Mouse (Mus musculus) midbrain, embryonic 13.5 days (tissue): ENCODE measurements around the gene Itgb5. TPM values are rescaled to one million over a fixed set of nuclear protein-coding genes. Genes with fewer than 3 reads are reported as not detected.

Source experiments
- ATAC-seq: fragments of 200-750 bp; cut with Nextera tagmentation; 2 replicates; pipeline ENCODE4 v1.8.0; 2017; ENCODE audit warnings: mild to moderate bottlenecking, moderate TSS enrichment, moderate library complexity
- H3K27ac ChIP-seq: fragments of 300-500 bp; sonication (generic); 2 replicates; pipeline ENCODE4 v1.5.1; 2015; ENCODE audit warnings: inconsistent platforms, mild to moderate bottlenecking, moderate library complexity
- H3K27me3 ChIP-seq: fragments of 300-500 bp; sonication (generic); 2 replicates; pipeline ENCODE4 v1.6.1; 2015; ENCODE audit warnings: mild to moderate bottlenecking, inconsistent platforms
- H3K36me3 ChIP-seq: fragments of 300-500 bp; sonication (generic); 2 replicates; pipeline ENCODE4 v1.6.1; 2015; ENCODE audit warnings: mild to moderate bottlenecking, inconsistent platforms
- H3K4me1 ChIP-seq: fragments of 300-500 bp; sonication (generic); replicated peaks from 2 replicates; pipeline ENCODE4 v1.6.1; 2015; ENCODE audit warnings: inconsistent platforms
- H3K4me2 ChIP-seq: fragments of 300-500 bp; sonication (generic); replicated peaks from 2 replicates; pipeline ENCODE4 v1.6.1; 2015; ENCODE audit warnings: moderate library complexity, mild to moderate bottlenecking, inconsistent platforms
- H3K4me3 ChIP-seq: fragments of 300-500 bp; sonication (generic); replicated peaks from 2 replicates; pipeline ENCODE4 v1.5.1; 2015; ENCODE audit warnings: mild to moderate bottlenecking, inconsistent platforms
- H3K9ac ChIP-seq: fragments of 300-500 bp; sonication (generic); replicated peaks from 2 replicates; pipeline ENCODE4 v1.6.1; 2015; ENCODE audit warnings: mild to moderate bottlenecking, inconsistent platforms
- H3K9me3 ChIP-seq: fragments of 300-500 bp; sonication (generic); 2 replicates; pipeline ENCODE4 v1.6.1; 2016; ENCODE audit warnings: mild to moderate bottlenecking, inconsistent platforms
- WGBS: fragments of 180-500 bp; shearing (Covaris S2); methylation state at CpG from one replicate; pipeline ENCODE4 v1.1.7; 2015; 5-methylcytosine and 5-hydroxymethylcytosine counted together
- polyA plus RNA-seq: library from polyadenylated mRNA; unstranded; fragments of >200 nt; fragmentation: Nextera tagmentation; extraction: Ambion mirVana; gene quantifications from 2 replicates; pipeline ENCODE4 v1.2.1, GENCODE M21; 2015

The Itgb5 gene
- polyA plus RNA-seq, 1 experiment from 2014 or later, result 10.3 TPM

DNA sequence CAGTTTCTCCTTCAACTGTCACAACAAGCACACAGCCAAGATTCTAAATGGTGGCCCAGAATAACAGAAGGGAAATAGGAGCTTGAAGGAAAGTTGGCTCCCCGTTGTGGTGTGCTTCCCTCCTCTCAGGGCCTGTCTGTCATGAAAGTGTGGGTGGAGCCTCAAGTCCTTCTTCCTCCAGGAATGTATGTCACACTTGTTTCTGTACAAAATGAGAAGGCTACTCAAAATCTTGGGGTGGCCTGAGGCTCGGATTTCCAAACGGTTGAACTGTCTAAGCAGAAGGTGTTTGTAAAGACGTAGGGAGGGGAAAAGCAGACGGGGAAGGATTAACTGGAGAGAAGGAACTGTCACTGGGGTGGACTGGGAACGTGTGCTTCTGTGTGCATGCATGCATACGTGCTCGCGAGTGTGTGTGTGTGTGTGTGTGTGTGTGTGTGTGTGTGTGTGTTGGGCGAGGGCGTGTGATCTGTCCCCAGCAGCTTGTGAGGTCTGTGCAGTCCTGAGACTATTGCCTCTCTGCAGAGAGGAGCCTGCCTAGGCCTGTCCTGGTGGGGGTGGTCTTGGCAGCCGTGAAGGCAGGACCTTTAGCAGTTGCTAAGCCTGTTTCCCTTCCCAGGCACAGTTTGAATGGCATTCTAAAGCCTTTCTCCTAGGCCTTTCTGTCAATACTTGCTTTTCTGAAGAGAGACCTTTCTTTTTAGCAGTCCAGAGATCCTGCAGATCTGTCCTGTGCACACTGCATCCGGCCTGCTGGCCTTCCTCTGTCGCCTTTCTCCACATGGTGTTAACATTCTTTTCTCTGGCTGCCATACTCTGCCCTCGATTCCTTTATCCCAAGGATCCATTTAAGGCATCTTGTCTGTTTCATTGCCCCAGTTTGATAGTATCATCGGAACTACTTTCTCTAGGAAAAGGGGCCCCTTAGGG, 53.8 kb downstream of the Itgb5 start:
- no peak overlapping the region for H3K4me3 ChIP-seq
- no peak overlapping the region for H3K4me2 ChIP-seq
- ATAC-seq, result peak; percentile 75; the same call in 1 of the 2 replicates
- peak overlapping the region; percentile 54; the same call in 1 of the 2 replicates for H3K27ac ChIP-seq
- peaks cover 21% of the 10 kb centered on the region for H3K4me1 ChIP-seq
- H3K9ac ChIP-seq, result no peak overlapping the region
- 29% methylated on average over 15 of the region's 16 CpGs for WGBS
- no peaks in the 10 kb centered on the region for H3K27me3 ChIP-seq
- H3K9me3 ChIP-seq, result no peaks in the 10 kb centered on the region
- H3K36me3 ChIP-seq, result no peaks in the 10 kb centered on the region

DNA sequence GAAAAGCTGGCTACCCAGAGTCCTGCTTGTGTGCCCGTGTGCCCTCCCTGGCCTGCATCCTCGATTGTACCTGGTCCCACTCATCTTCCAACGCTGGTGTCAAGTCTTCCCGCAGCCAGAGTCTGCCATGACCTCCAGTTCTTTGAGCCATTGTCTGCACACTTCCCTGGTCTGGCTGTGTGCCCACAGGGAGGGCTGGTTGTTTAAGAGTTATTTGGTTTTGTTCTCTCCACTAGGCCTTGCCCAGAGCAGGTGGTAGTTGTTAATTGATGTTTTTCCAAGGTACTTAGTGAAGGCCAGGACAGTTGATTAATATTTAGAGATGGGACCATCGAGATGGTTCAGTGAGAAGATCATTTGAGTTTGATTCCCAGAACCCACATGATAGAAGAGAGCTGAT, 54.7 kb downstream of the Itgb5 start:
- no peaks in the 10 kb centered on the region for H3K9me3 ChIP-seq
- H3K4me1 ChIP-seq, result peaks cover 14% of the 10 kb centered on the region
- H3K36me3 ChIP-seq, result no peaks in the 10 kb centered on the region
- no peak for ATAC-seq
- 65% methylated on average over 5 of the region's 5 CpGs for WGBS
- H3K27me3 ChIP-seq, result no peaks in the 10 kb centered on the region
- H3K27ac ChIP-seq, result peak overlapping the region; percentile 54; the same call in 1 of the 2 replicates
- no peak overlapping the region for H3K4me2 ChIP-seq
- H3K4me3 ChIP-seq, result no peak overlapping the region
- H3K9ac ChIP-seq, result no peak overlapping the region

DNA sequence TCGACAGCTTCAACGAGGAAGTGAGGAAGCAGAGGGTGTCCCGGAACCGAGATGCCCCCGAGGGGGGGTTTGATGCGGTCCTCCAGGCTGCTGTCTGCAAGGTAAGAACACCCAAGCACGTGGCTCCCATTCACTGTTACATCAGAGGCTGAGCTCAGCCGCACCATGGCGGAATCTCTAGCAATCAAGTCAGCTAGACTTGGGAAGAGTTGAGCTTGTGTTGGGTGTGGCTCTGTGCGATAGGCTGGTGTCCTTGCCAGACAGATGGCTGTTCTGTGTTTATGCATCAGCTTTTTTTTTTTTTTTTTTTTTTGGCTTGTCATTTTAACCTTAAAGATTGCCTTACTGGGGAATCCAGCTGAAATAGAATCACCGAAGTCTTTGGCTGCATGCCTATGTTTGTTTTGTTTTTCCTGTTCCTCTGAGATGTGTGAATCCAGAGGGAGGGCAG, 55.6 kb downstream of the Itgb5 start:
- Histone ChIP-seq H3K4me1 (peaks cover 14% of the 10 kb centered on the region), H3K36me3 (no peaks in the 10 kb centered on the region), H3K9me3 (no peaks in the 10 kb centered on the region), H3K27me3 (no peaks in the 10 kb centered on the region), H3K27ac (no peak overlapping the region), H3K4me3 (no peak overlapping the region), H3K9ac (no peak overlapping the region), H3K4me2 (no peak overlapping the region)
- WGBS, result 94% methylated on average over 11 of the region's 11 CpGs
- no peak for ATAC-seq

DNA sequence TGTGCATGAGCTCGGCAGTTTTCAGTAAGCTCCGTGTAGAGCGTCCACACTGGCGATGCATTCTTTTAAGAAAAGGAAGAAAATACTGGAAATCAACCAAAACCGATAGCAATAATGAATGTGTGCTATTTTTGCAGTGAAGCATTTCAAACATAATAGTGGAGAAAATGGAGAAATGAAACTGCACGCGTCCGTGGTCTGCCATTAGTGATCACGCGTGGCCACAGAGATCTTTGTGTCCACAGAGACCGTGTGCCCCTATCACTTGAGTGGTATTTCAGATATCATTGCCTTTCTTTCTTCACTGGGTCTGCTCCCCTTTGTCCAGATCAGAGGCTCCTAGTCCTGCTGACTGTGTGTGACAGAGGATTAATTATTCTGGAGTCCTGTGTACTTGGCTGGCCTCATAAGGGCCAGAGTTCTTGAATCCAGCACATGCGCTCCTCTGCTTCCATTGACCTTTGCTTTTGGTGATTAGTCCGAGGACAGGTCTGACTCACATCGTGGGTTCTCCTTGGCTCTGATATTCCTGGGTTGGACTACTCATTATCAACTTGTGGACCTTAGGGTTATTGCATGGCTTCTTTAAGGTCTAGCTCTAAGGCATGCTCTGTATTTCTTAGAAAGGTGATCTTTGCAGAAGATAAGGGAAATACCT, 56.3 kb downstream of the Itgb5 start:
- Histone ChIP-seq H3K4me2 (no peak overlapping the region), H3K27ac (no peak overlapping the region), H3K4me1 (peaks cover 14% of the 10 kb centered on the region), H3K4me3 (no peak overlapping the region), H3K9ac (no peak overlapping the region), H3K9me3 (no peaks in the 10 kb centered on the region), H3K27me3 (no peaks in the 10 kb centered on the region), H3K36me3 (no peaks in the 10 kb centered on the region)
- ATAC-seq, result no peak
- WGBS, result 90% methylated on average over 14 of the region's 14 CpGs

DNA sequence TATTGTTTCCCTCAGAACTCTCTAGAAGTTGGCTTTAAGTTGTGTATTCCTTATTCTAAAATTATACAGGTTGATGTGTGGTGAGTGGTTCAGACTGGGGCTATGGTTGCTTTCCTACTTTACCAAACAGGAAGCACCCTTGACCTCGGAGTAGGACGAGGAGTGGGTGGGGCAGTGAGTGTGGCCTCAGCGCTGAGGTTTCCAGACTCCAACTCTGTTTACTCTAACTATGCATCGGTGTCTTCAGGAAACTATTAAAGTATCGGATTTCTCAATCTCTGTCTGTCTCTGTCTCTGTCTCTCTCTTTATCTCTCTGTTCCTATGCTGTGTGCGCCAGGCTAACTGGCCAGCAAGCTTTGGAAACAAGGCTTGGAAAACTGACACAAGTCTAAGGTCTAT, 57.2 kb downstream of the Itgb5 start:
- H3K4me3 ChIP-seq, result no peak overlapping the region
- ATAC-seq, result no peak
- no peaks in the 10 kb centered on the region for H3K36me3 ChIP-seq
- H3K27me3 ChIP-seq, result no peaks in the 10 kb centered on the region
- 82% methylated on average over 6 of the region's 6 CpGs for WGBS
- H3K9me3 ChIP-seq, result no peaks in the 10 kb centered on the region
- H3K27ac ChIP-seq, result no peak overlapping the region
- no peak overlapping the region for H3K9ac ChIP-seq
- H3K4me1 ChIP-seq, result peaks cover 19% of the 10 kb centered on the region
- H3K4me2 ChIP-seq, result no peak overlapping the region

DNA sequence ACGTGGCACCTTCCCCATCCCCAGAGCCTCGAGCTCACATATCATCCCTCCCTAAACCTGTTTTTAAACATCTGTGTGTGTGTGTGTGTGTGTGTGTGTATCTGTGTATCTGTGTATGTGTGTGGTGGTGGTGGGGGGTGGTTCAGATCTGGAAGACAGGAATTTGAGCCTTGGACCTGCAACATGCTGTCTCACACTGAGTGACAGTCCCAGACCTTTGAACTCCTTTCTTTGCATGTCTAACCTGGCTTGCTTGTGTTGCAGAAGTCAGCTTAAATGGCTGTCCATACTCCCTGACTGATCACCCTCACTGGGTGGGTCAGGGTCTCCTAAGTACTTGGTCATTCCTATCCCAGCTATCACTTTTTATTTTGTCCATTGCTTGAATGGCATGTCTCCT, 58.5 kb downstream of the Itgb5 start:
- WGBS, result 85% methylated on average over 2 of the region's 2 CpGs
- Histone ChIP-seq H3K4me2 (no peak overlapping the region), H3K9me3 (no peaks in the 10 kb centered on the region), H3K4me3 (no peak overlapping the region), H3K27me3 (no peaks in the 10 kb centered on the region), H3K36me3 (no peaks in the 10 kb centered on the region), H3K9ac (no peak overlapping the region), H3K4me1 (peaks cover 25% of the 10 kb centered on the region), H3K27ac (no peak overlapping the region)
- no peak for ATAC-seq

DNA sequence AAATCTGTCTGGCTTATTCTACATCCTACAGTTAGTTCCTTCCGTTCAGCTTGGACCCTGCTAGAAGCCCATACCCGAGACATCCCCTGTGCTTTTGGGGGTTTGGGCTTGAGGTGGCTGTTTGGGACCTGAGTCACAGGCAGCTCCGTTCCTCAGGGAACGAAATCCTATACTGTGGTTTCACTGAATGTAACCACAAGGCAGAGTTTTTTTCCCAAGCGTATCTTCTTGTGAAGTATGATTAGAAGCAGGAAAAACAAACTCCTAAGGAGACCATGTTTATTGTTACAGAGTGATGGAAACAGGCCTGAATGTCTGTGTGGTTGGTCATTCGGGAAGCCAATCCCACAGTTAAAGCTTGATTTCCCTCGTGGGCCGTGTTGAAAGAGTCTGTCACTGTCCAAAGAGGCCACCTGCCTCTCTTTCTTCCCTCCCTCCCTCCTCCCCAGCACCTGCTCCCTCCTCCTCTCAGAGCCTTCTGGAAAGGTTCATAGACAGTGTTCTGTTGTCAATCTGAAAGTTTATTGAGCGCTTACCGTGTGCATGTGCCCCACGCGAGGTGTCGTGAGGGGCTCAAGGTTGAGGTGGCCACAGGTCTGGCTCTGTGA, 59.6 kb downstream of the Itgb5 start:
- peaks cover 16% of the 10 kb centered on the region for H3K4me1 ChIP-seq
- no peaks in the 10 kb centered on the region for H3K9me3 ChIP-seq
- no peak overlapping the region for H3K4me2 ChIP-seq
- H3K27me3 ChIP-seq, result no peaks in the 10 kb centered on the region
- no peak overlapping the region for H3K9ac ChIP-seq
- WGBS, result 87% methylated on average over 13 of the region's 13 CpGs
- no peak for ATAC-seq
- H3K27ac ChIP-seq, result no peak overlapping the region
- H3K4me3 ChIP-seq, result no peak overlapping the region
- no peaks in the 10 kb centered on the region for H3K36me3 ChIP-seq

DNA sequence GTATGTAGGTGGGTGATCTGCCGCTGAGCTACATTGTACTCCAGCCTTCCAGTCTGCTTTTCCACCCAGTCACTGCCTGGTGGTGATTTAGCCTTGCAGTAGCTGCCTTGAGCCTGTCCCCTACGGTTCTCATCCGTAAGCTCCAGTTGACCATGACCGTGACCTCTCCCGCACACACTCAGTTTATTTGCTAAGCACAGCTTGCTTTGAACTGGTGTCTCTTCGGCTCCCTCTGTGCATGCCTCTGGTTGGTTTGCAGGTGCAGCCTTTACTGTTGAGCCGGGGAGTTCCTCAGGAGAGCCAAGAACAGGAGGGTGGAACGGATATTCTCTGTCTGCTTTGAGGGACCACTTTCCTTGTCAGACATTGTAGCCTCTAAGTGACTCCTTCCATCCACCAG, 61.6 kb downstream of the Itgb5 start:
- H3K27me3 ChIP-seq, result no peaks in the 10 kb centered on the region
- no peak overlapping the region for H3K4me2 ChIP-seq
- no peaks in the 10 kb centered on the region for H3K9me3 ChIP-seq
- 70% methylated on average over 8 of the region's 8 CpGs for WGBS
- peaks cover 12% of the 10 kb centered on the region for H3K4me1 ChIP-seq
- no peak overlapping the region; the same call in 1 of the 2 replicates for H3K27ac ChIP-seq
- H3K36me3 ChIP-seq, result no peaks in the 10 kb centered on the region
- H3K9ac ChIP-seq, result no peak overlapping the region
- H3K4me3 ChIP-seq, result no peak overlapping the region
- ATAC-seq, result no peak

DNA sequence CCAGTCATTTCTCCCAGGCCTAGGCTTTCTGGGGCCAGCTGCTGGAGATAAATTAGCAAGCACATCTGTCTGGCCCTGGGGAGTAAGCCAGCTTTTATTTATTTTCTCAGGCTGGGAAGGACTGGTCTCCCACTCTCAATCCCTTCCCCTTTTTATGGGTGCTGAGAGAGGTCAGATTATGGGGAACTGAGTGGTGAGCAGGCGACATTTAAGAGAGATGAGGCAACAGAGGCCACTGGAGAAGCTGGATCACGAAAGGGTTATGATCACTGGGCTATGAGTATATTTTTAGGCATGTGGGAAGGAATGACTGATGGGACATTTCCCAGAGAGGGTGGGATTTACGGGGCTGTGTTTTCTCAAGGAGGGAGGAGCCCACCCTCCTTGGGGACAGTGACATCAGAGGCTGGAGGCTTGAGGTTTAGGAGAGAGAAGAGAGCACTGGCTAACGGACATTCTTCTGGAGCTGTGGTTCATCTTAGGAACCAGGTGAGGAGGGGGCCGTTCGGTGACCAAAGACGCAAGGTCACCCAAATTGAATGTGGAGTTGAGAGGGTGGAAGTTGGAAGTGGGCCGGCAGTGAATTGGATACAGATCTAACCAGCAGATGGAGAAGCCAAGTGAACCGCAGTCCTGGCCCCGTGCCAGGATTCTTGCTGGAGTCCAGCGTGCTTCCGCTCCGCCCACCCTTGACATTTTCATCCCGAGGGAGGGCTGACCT, 62.3 kb downstream of the Itgb5 start:
- H3K9ac ChIP-seq, result no peak overlapping the region
- no peak overlapping the region for H3K4me2 ChIP-seq
- WGBS, result 55% methylated on average over 14 of the region's 14 CpGs
- no peaks in the 10 kb centered on the region for H3K9me3 ChIP-seq
- ATAC-seq, result 0 out of 2 replicates have a peak, but pooled peaks have one; percentile 27
- no peaks in the 10 kb centered on the region for H3K36me3 ChIP-seq
- no peak overlapping the region for H3K27ac ChIP-seq
- no peak overlapping the region for H3K4me3 ChIP-seq
- peaks cover 12% of the 10 kb centered on the region for H3K4me1 ChIP-seq
- H3K27me3 ChIP-seq, result no peaks in the 10 kb centered on the region

DNA sequence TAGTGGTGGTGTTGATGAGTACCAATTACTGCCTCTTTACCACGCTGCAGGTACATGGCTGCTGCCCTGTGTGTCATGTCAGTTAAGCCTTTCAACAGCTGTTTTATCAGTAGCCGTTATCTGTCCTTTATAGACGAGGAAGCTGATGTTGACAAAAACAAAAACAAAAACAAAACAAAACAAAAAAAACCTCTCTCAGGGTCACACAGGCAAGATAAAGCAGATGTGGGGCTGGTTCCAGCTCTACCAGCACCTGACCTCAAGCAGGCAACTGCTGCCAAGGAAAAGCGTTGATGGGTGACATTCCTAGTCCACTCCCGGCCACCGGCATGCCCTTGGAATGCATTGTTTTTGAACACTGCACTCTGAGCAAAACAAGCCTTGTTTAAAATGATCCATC, 63.1 kb downstream of the Itgb5 start:
- no peak overlapping the region for H3K4me2 ChIP-seq
- WGBS, result 58% methylated on average over 6 of the region's 6 CpGs
- no peak overlapping the region for H3K9ac ChIP-seq
- H3K27me3 ChIP-seq, result no peaks in the 10 kb centered on the region
- no peaks in the 10 kb centered on the region for H3K36me3 ChIP-seq
- no peak overlapping the region for H3K27ac ChIP-seq
- H3K4me1 ChIP-seq, result peaks cover 12% of the 10 kb centered on the region
- H3K4me3 ChIP-seq, result no peak overlapping the region
- ATAC-seq, result no peak
- no peaks in the 10 kb centered on the region for H3K9me3 ChIP-seq

DNA sequence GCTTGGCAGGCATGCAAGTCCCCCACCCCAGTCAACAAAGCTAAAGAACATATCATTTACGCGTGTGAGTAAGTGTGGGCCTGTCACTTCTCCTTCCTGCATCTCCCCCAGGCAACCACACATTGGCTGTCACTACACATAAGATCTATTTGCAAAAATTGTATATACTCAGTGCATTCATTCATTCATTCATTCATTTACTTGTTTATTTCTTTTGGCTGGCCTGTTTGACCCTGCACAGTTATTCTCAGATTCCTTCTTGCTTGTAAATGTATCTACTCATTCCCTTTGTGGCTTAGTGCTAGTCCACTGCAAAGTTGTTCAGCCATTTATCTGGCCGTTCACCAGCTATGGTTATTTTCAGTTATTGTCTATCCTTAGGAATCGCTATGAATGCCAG, 64.3 kb downstream of the Itgb5 start:
- no peak for ATAC-seq
- 92% methylated on average over 4 of the region's 4 CpGs for WGBS
- Histone ChIP-seq H3K9me3 (no peaks in the 10 kb centered on the region), H3K4me2 (no peak overlapping the region), H3K27me3 (no peaks in the 10 kb centered on the region), H3K36me3 (no peaks in the 10 kb centered on the region), H3K4me3 (no peak overlapping the region), H3K4me1 (peaks cover 12% of the 10 kb centered on the region), H3K9ac (no peak overlapping the region), H3K27ac (no peak overlapping the region)
